Mouse (Mus musculus): Measurements from ENCODE around the gene Abat. TPM values are rescaled to one million over a fixed set of nuclear protein-coding genes. Genes with fewer than 3 reads are reported as not detected.

Abat gene
- polyA plus RNA-seq, 1 experiment from 2014 or later, result 32.2 TPM

- Histone ChIP-seq H3K4me3 (ENCODE audit: low read depth, low read length) (no peak overlapping the region), H3K4me1 (ENCODE audit: control insufficient read depth, insufficient read depth, low read length) (peaks cover 33% of the 10 kb centered on the region), H3K27me3 (ENCODE audit: control insufficient read depth, insufficient read depth, low read length) (no peaks in the 10 kb centered on the region), H3K36me3 (ENCODE audit: control insufficient read depth, insufficient read depth, low read length) (no peaks in the 10 kb centered on the region), H3K27ac (ENCODE audit: low read depth, low read length) (no peak overlapping the region), H3K9ac (ENCODE audit: low read depth, low read length) (no peak overlapping the region), H3K9me3 (replicated peaks; ENCODE audit: control insufficient read depth, low read length) (no peaks in the 10 kb centered on the region), H3K4me2 (no peak overlapping the region)
- WGBS (ENCODE audit: insufficient replicate concordance), result 68% methylated on average over 3 of the region's 3 CpGs
- ATAC-seq (replicated peaks; ENCODE audit: insufficient number of reproducible peaks, low FRiP score, low TSS enrichment), result no peak
These were observed 12.1 kb downstream of the Abat start for GRCm38 (mm10) chr16:8525293-8525692.

DNA sequence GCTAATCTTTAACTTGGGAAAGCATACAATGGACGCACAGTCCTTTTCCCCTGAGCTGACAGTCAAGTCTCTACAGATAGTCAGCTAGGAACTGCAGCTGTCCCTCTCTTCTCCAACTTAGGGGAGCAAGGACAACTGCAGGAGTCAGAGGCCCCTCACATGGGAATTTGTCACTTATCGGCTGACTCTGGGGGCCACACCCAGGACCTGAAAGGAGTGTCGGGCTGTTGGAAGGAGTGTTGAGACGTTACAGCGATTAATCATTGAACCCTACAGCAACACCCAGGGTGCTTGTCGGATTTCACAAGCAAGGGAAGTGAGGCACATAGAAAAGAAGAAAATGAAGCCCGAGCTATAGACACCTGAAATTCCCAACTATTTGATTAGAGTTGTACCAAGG is 12.6 kb downstream of the Abat start:
- ATAC-seq (replicated peaks; ENCODE audit: insufficient number of reproducible peaks, low FRiP score, low TSS enrichment), result no peak
- 45% methylated on average over 7 of the region's 7 CpGs for WGBS (ENCODE audit: insufficient replicate concordance)
- peaks cover 33% of the 10 kb centered on the region for H3K4me1 ChIP-seq (ENCODE audit: control insufficient read depth, insufficient read depth, low read length)
- no peaks in the 10 kb centered on the region for H3K9me3 ChIP-seq (replicated peaks; ENCODE audit: control insufficient read depth, low read length)
- no peak overlapping the region for H3K4me2 ChIP-seq
- H3K9ac ChIP-seq (ENCODE audit: low read depth, low read length), result no peak overlapping the region
- no peaks in the 10 kb centered on the region for H3K27me3 ChIP-seq (ENCODE audit: control insufficient read depth, insufficient read depth, low read length)
- no peaks in the 10 kb centered on the region for H3K36me3 ChIP-seq (ENCODE audit: control insufficient read depth, insufficient read depth, low read length)
- no peak overlapping the region for H3K4me3 ChIP-seq (ENCODE audit: low read depth, low read length)
- no peak overlapping the region for H3K27ac ChIP-seq (ENCODE audit: low read depth, low read length)

GRCm38 (mm10) chr16:8529389-8529788 is 16.2 kb downstream of the Abat start:
- Histone ChIP-seq H3K36me3 (ENCODE audit: control insufficient read depth, insufficient read depth, low read length) (no peaks in the 10 kb centered on the region), H3K9me3 (replicated peaks; ENCODE audit: control insufficient read depth, low read length) (no peaks in the 10 kb centered on the region), H3K4me3 (ENCODE audit: low read depth, low read length) (no peak overlapping the region), H3K4me2 (no peak overlapping the region), H3K27ac (ENCODE audit: low read depth, low read length) (no peak overlapping the region), H3K27me3 (ENCODE audit: control insufficient read depth, insufficient read depth, low read length) (no peaks in the 10 kb centered on the region), H3K9ac (ENCODE audit: low read depth, low read length) (no peak overlapping the region), H3K4me1 (ENCODE audit: control insufficient read depth, insufficient read depth, low read length) (peaks cover 17% of the 10 kb centered on the region)
- ATAC-seq (replicated peaks; ENCODE audit: insufficient number of reproducible peaks, low FRiP score, low TSS enrichment), result no peak
- WGBS (ENCODE audit: insufficient replicate concordance), result 92% methylated on average over 1 of the region's 1 CpGs

DNA sequence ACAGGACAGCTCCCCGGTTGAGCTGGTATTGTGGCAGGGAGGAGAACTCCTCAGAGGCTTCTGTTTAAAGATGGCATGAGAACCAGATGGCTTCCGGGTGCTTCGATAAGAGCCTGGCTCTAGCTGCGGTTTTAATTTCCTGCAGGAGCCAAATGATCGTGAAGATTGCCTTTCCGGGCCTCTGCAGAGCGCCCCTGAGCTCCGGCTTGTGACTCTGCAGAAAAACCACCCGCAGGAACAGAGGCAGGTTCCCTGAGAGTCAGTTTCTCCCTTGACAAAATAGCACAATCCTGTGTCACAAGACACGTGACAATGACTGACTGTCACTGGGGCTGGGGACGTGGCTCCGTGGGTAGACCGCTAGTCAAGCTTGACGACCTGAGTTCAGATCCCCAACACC is 16.8 kb downstream of the Abat start:
- no peaks in the 10 kb centered on the region for H3K36me3 ChIP-seq (ENCODE audit: control insufficient read depth, insufficient read depth, low read length)
- no peak for ATAC-seq (replicated peaks; ENCODE audit: insufficient number of reproducible peaks, low FRiP score, low TSS enrichment)
- no peaks in the 10 kb centered on the region for H3K9me3 ChIP-seq (replicated peaks; ENCODE audit: control insufficient read depth, low read length)
- no peak overlapping the region for H3K4me3 ChIP-seq (ENCODE audit: low read depth, low read length)
- no peak overlapping the region for H3K4me2 ChIP-seq
- WGBS (ENCODE audit: insufficient replicate concordance), result 75% methylated on average over 14 of the region's 14 CpGs
- H3K27me3 ChIP-seq (ENCODE audit: control insufficient read depth, insufficient read depth, low read length), result no peaks in the 10 kb centered on the region
- peaks cover 11% of the 10 kb centered on the region for H3K4me1 ChIP-seq (ENCODE audit: control insufficient read depth, insufficient read depth, low read length)
- no peak overlapping the region for H3K27ac ChIP-seq (ENCODE audit: low read depth, low read length)
- H3K9ac ChIP-seq (ENCODE audit: low read depth, low read length), result no peak overlapping the region

DNA sequence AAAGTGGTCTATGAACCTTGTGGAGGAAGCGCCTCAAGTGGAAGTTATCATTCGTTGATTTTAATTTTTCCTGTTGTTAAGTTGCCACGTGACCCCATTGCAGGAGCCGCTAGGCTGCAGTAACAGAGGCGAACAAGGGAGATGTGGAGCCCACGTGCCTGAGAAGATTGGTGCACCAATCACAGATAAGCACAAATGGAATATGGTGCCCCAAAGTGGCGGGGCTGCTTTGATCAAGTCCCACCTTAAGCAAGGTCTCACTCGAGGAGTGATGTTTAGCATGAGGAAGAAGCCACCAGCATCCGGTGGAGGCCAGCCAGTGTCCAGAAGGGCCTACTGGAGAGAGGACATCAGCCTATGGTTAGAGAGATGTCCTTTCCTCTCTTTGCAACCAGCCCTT is 19.2 kb downstream of the Abat start:
- no peak for ATAC-seq (replicated peaks; ENCODE audit: insufficient number of reproducible peaks, low FRiP score, low TSS enrichment)
- 81% methylated on average over 9 of the region's 9 CpGs for WGBS (ENCODE audit: insufficient replicate concordance)
- no peak overlapping the region for H3K9ac ChIP-seq (ENCODE audit: low read depth, low read length)
- H3K9me3 ChIP-seq (replicated peaks; ENCODE audit: control insufficient read depth, low read length), result no peaks in the 10 kb centered on the region
- H3K27me3 ChIP-seq (ENCODE audit: control insufficient read depth, insufficient read depth, low read length), result no peaks in the 10 kb centered on the region
- H3K4me3 ChIP-seq (ENCODE audit: low read depth, low read length), result no peak overlapping the region
- no peaks in the 10 kb centered on the region for H3K4me1 ChIP-seq (ENCODE audit: control insufficient read depth, insufficient read depth, low read length)
- H3K36me3 ChIP-seq (ENCODE audit: control insufficient read depth, insufficient read depth, low read length), result no peaks in the 10 kb centered on the region
- H3K4me2 ChIP-seq, result no peak overlapping the region
- no peak overlapping the region for H3K27ac ChIP-seq (ENCODE audit: low read depth, low read length)

- WGBS (ENCODE audit: insufficient replicate concordance), result 50% methylated on average over 7 of the region's 7 CpGs
- Histone ChIP-seq H3K9me3 (replicated peaks; ENCODE audit: control insufficient read depth, low read length) (no peaks in the 10 kb centered on the region), H3K27ac (ENCODE audit: low read depth, low read length) (no peak overlapping the region), H3K4me3 (ENCODE audit: low read depth, low read length) (no peak overlapping the region), H3K27me3 (ENCODE audit: control insufficient read depth, insufficient read depth, low read length) (no peaks in the 10 kb centered on the region), H3K4me1 (ENCODE audit: control insufficient read depth, insufficient read depth, low read length) (no peaks in the 10 kb centered on the region), H3K9ac (ENCODE audit: low read depth, low read length) (no peak overlapping the region), H3K36me3 (ENCODE audit: control insufficient read depth, insufficient read depth, low read length) (no peaks in the 10 kb centered on the region), H3K4me2 (no peak overlapping the region)
- ATAC-seq (replicated peaks; ENCODE audit: insufficient number of reproducible peaks, low FRiP score, low TSS enrichment), result no peak
These were observed 19.7 kb downstream of the Abat start for GRCm38 (mm10) chr16:8532894-8533293.

- no peaks in the 10 kb centered on the region for H3K27me3 ChIP-seq (ENCODE audit: control insufficient read depth, insufficient read depth, low read length)
- no peak for ATAC-seq (replicated peaks; ENCODE audit: insufficient number of reproducible peaks, low FRiP score, low TSS enrichment)
- no peak overlapping the region for H3K4me2 ChIP-seq
- H3K36me3 ChIP-seq (ENCODE audit: control insufficient read depth, insufficient read depth, low read length), result no peaks in the 10 kb centered on the region
- H3K9me3 ChIP-seq (replicated peaks; ENCODE audit: control insufficient read depth, low read length), result no peaks in the 10 kb centered on the region
- no peak overlapping the region for H3K4me3 ChIP-seq (ENCODE audit: low read depth, low read length)
- no peaks in the 10 kb centered on the region for H3K4me1 ChIP-seq (ENCODE audit: control insufficient read depth, insufficient read depth, low read length)
- no peak overlapping the region for H3K27ac ChIP-seq (ENCODE audit: low read depth, low read length)
- H3K9ac ChIP-seq (ENCODE audit: low read depth, low read length), result no peak overlapping the region
- 78% methylated on average over 6 of the region's 6 CpGs for WGBS (ENCODE audit: insufficient replicate concordance)
These were observed 20.2 kb downstream of the Abat start for GRCm38 (mm10) chr16:8533477-8533876.

DNA sequence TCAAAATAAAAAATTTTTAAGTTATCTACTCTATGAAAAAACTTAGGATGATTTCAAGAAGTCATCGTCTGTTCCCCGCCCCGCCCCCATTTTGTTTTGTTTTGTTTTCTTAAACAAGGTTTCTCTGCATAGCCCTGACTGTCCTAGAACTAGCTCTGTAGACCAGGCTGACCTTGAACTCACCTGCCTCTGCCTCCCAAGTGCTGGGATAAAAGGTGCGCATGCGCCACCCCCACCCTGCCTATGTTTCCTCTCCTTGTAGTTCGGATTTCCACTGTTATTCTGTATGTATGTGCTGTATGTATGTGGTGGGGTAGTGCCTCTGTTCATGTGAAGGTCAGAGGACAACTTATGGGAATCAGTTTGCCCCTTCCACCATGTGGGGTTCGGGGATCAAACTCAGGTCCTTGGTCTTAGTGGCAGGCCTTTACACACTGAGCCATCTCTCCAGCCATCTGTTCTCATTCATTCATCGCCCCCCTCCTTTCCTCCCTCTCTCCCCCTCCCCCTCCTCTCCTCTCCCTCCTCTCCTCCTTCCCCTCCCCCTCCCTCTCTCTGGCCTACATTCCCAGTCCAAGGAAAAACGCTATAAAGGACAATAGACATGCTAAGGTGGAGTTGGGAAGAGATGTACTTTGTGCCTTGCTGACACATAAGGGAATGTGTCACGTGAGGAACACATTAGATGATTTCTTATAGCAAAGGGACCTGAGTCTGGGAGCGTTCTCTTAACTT is 21.4 kb downstream of the Abat start:
- no peak overlapping the region for H3K4me2 ChIP-seq
- no peak overlapping the region for H3K9ac ChIP-seq (ENCODE audit: low read depth, low read length)
- H3K4me1 ChIP-seq (ENCODE audit: control insufficient read depth, insufficient read depth, low read length), result peaks cover 3% of the 10 kb centered on the region; the same call in 1 of the 2 replicates
- H3K27me3 ChIP-seq (ENCODE audit: control insufficient read depth, insufficient read depth, low read length), result no peaks in the 10 kb centered on the region
- 83% methylated on average over 11 of the region's 11 CpGs for WGBS (ENCODE audit: insufficient replicate concordance)
- no peak overlapping the region for H3K4me3 ChIP-seq (ENCODE audit: low read depth, low read length)
- H3K9me3 ChIP-seq (replicated peaks; ENCODE audit: control insufficient read depth, low read length), result no peaks in the 10 kb centered on the region
- no peak overlapping the region for H3K27ac ChIP-seq (ENCODE audit: low read depth, low read length)
- ATAC-seq (replicated peaks; ENCODE audit: insufficient number of reproducible peaks, low FRiP score, low TSS enrichment), result no peak
- no peaks in the 10 kb centered on the region for H3K36me3 ChIP-seq (ENCODE audit: control insufficient read depth, insufficient read depth, low read length)

- Histone ChIP-seq H3K4me1 (ENCODE audit: control insufficient read depth, insufficient read depth, low read length) (peaks cover 4% of the 10 kb centered on the region; the same call in 1 of the 2 replicates), H3K36me3 (ENCODE audit: control insufficient read depth, insufficient read depth, low read length) (no peaks in the 10 kb centered on the region), H3K9me3 (replicated peaks; ENCODE audit: control insufficient read depth, low read length) (no peaks in the 10 kb centered on the region), H3K27me3 (ENCODE audit: control insufficient read depth, insufficient read depth, low read length) (no peaks in the 10 kb centered on the region), H3K9ac (ENCODE audit: low read depth, low read length) (no peak overlapping the region), H3K27ac (ENCODE audit: low read depth, low read length) (no peak overlapping the region), H3K4me2 (no peak overlapping the region), H3K4me3 (ENCODE audit: low read depth, low read length) (no peak overlapping the region)
- WGBS (ENCODE audit: insufficient replicate concordance), result 82% methylated on average over 6 of the region's 6 CpGs
- ATAC-seq (replicated peaks; ENCODE audit: insufficient number of reproducible peaks, low FRiP score, low TSS enrichment), result no peak
These were observed 22.2 kb downstream of the Abat start for GRCm38 (mm10) chr16:8535411-8535810.
